Mouse (Mus musculus) v-Abl transformed pro-B cells (cell line): ENCODE results near the gene Agr3.

Experiments used
- in situ Hi-C, 2 experiments: fragments of 400-800 bp; cut with MboI; formaldehyde crosslinking; loops; one replicate each; pipeline ENCODE4 v1.15.1; 2025; ENCODE audit not compliant: unreplicated experiment in 2 of 2

Agr3 gene

GRCm38 (mm10) chr12:35979625-35980024, 54.2 kb downstream of the Agr3 start:
- in situ Hi-C loops = no loop called here

- in situ Hi-C loops = no loop called here
Observed at GRCm38 (mm10) chr12:35981732-35982360, 56.4 kb downstream of the Agr3 start.

- in situ Hi-C loops = no loop called here
Observed at GRCm38 (mm10) chr12:35983472-35983871, 58.1 kb downstream of the Agr3 start.

GRCm38 (mm10) chr12:35984743-35985142, 59.3 kb downstream of the Agr3 start:
- in situ Hi-C loops = no loop called here

- in situ Hi-C loops = loop anchor here in 1 of 2 experiments (10.0 kb wide), 1 partner anchor 102 kb away; no protein-coding TSS in a partner anchor
Observed at GRCm38 (mm10) chr12:35992711-35993110, 67.3 kb downstream of the Agr3 start, which contains the start of gene Agr2. Gene Agr2, plus strand, starts transcription at chr12:35992907.

GRCm38 (mm10) chr12:35993583-35993982, 68.2 kb downstream of the Agr3 start:
- in situ Hi-C loops = loop anchor here in 1 of 2 experiments (10.0 kb wide), 1 partner anchor 101 kb away; no protein-coding TSS in a partner anchor

- in situ Hi-C loops = loop anchor here in 1 of 2 experiments (10.0 kb wide), 1 partner anchor 101 kb away; no protein-coding TSS in a partner anchor
Observed at GRCm38 (mm10) chr12:35994098-35994497, 68.7 kb downstream of the Agr3 start.

- in situ Hi-C loops = loop anchor here in 1 of 2 experiments (10.0 kb wide), 1 partner anchor 99 kb away; no protein-coding TSS in a partner anchor
Observed at GRCm38 (mm10) chr12:35995799-35996198, 70.4 kb downstream of the Agr3 start.
